ENCODE assay signal across 16 mouse cellular contexts in genomic region chr8:93712066-93712706, GRCm38 (mm10).
"Had no signal": no experiment of that assay in that cellular context is flagged by ENCODE, and none has a peak within 500 bp of the region (broad histone marks: within the 10 kb centered on the region; RNA-seq: fewer than 3 reads in every experiment).

No protein-coding gene starts in this region.

- H3K36me3 ChIP-seq: neural tube, embryonic 13.5 days; neural tube, embryonic 15.5 days; stomach, embryonic 15.5 days had no signal

- H3K4me2 ChIP-seq: neural tube, embryonic 13.5 days; neural tube, embryonic 15.5 days; stomach, embryonic 15.5 days had no signal

- H3K4me3 ChIP-seq: neural tube, embryonic 13.5 days; neural tube, embryonic 15.5 days; stomach, embryonic 15.5 days had no signal

- H3K27ac ChIP-seq: neural tube, embryonic 13.5 days; neural tube, embryonic 15.5 days; stomach, embryonic 15.5 days; stomach, postnatal 0 days had no signal

- H3K27me3 ChIP-seq: neural tube, embryonic 13.5 days; neural tube, embryonic 15.5 days; stomach, embryonic 15.5 days had no signal

- H3K4me1 ChIP-seq: neural tube, embryonic 13.5 days; neural tube, embryonic 15.5 days; stomach, embryonic 15.5 days had no signal

- DNase-seq: retina, postnatal 1 day; right cerebral cortex, adult 18-20 months; right cerebral cortex, postnatal 14 days; right cerebral cortex, postnatal 25 days; right cerebral cortex, postnatal 4 days; spleen, adult 18-20 months; thymus, adult 18-20 months; thymus, adult 2 months; thymus, postnatal 14 days; thymus, postnatal 25 days; thymus, postnatal 36 days; thymus, postnatal 4 days had no signal

- H3K9me3 ChIP-seq: neural tube, embryonic 13.5 days; neural tube, embryonic 15.5 days; stomach, embryonic 15.5 days had no signal

- H3K9ac ChIP-seq: neural tube, embryonic 13.5 days; neural tube, embryonic 15.5 days; stomach, embryonic 15.5 days had no signal
